Mouse (Mus musculus): Measurements from ENCODE around the gene Snupn.

DNA sequence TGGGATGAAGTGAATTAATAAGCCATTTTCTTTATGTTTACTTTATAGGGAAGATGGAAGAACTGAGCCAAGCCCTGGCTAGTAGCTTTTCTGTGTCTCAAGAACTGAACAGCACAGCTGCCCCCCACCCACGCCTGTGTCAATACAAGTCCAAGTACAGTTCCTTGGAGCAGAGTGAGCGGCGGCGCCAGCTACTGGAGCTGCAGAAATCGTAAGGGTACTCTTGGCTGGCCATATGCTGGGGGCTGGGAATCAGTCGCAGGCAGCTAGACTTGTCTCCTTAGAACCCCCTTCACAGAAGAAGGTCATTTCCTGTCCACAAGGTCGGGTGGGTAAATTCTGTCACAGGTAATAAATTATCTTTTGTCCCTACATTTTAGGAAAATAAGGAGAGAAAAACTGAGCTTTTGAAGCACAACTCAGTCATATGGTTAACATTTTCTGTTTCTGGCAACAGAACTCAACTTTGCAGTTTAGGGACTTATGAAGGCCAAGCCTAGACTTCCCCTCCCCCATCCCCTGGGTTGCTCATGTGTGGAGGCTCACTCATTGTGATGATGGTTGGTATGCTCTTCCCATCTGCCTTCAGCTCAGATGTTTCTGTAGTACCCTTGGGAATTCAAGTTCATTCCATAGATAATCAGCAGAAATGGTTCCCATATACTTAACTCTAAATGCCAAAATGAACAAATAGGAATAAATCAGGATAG is 6.4 kb downstream of the Snupn start:
- TF ChIP-seq GATA1 (IDR thresholded peaks at IDR 0.05; ENCODE audit: borderline replicate concordance, low read length) (no peak), FLI1 (IDR thresholded peaks at IDR 0.05; ENCODE audit: low read length) (no peak)

All from megakaryocyte, embryonic 14.5 days (primary cell).